ENCODE assay signal across 9 mouse cellular contexts in the genomic region with DNA sequence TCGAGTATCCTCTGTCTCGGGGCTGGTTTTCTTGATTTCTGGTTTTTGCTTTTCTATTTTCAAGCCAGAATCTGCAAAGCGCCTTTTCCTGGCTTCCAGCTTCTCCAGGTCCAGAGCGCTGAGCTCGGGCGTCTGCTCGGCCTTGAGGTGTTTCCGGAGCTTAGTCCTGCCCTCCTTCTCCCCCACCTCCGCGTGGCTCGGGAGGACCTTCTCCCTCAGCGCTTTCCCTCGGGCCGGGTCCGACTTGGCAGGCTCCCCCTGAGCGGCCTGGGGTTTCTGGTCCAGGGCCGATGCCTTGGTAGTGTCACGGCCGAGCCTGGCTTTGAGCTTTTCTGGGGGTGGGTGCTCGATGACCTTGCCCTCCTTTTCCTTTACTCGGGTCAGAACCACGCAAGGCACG. TPM values are rescaled to one million over a fixed set of nuclear protein-coding genes. Genes with fewer than 3 reads are reported as not detected.
A peak's percentile ranks its signal among the peaks of the same experiment; 100 is the strongest.
DNase-seq lines count a peak whose midpoint lies in the region; ATAC-seq lines count a peak whose summit lies in the region.
"Had no signal": no experiment of that assay in that cellular context is flagged by ENCODE, and none has a peak within 500 bp of the region (broad histone marks: within the 10 kb centered on the region; RNA-seq: fewer than 3 reads in every experiment).

No protein-coding gene starts in this region.

- no peaks in the 10 kb centered on the region for H3K9me3 ChIP-seq in embryonic facial prominence, embryonic 12.5 days
- H3K9me3 ChIP-seq in embryonic facial prominence, embryonic 10.5 days: no peaks in the 10 kb centered on the region
- no peaks in the 10 kb centered on the region for H3K9me3 ChIP-seq in embryonic facial prominence, embryonic 13.5 days
- H3K9me3 ChIP-seq in neural tube, embryonic 15.5 days (replicated peaks): no peaks in the 10 kb centered on the region
- H3K9me3 ChIP-seq: midbrain, embryonic 12.5 days had no signal

- peaks cover 96% of the 10 kb centered on the region for H3K36me3 ChIP-seq in embryonic facial prominence, embryonic 12.5 days
- peaks cover 100% of the 10 kb centered on the region for H3K36me3 ChIP-seq in embryonic facial prominence, embryonic 10.5 days (replicated peaks)
- H3K36me3 ChIP-seq in embryonic facial prominence, embryonic 13.5 days: peaks cover 95% of the 10 kb centered on the region
- H3K36me3 ChIP-seq in neural tube, embryonic 15.5 days: peaks cover 96% of the 10 kb centered on the region

- WGBS in embryonic facial prominence, embryonic 12.5 days: 89% methylated on average over 23 of the region's 23 CpGs
- 91% methylated on average over 23 of the region's 23 CpGs for WGBS in embryonic facial prominence, embryonic 10.5 days
- WGBS in embryonic facial prominence, embryonic 13.5 days: 87% methylated on average over 23 of the region's 23 CpGs
- WGBS in neural tube, embryonic 15.5 days: 87% methylated on average over 23 of the region's 23 CpGs

- no peak overlapping the region for H3K4me2 ChIP-seq in embryonic facial prominence, embryonic 12.5 days (replicated peaks)
- H3K4me2 ChIP-seq in embryonic facial prominence, embryonic 13.5 days: no peak overlapping the region
- H3K4me2 ChIP-seq in neural tube, embryonic 15.5 days: no peak overlapping the region
- H3K4me2 ChIP-seq: midbrain, embryonic 12.5 days had no signal

- no peaks in the 10 kb centered on the region for H3K4me1 ChIP-seq in embryonic facial prominence, embryonic 12.5 days
- H3K4me1 ChIP-seq in embryonic facial prominence, embryonic 10.5 days: no peaks in the 10 kb centered on the region
- H3K4me1 ChIP-seq in embryonic facial prominence, embryonic 13.5 days: no peaks in the 10 kb centered on the region
- H3K4me1 ChIP-seq in neural tube, embryonic 15.5 days: peaks cover 12% of the 10 kb centered on the region; the same call in 1 of the 2 replicates
- H3K4me1 ChIP-seq: midbrain, embryonic 12.5 days had no signal

- H3K27me3 ChIP-seq in embryonic facial prominence, embryonic 12.5 days: no peaks in the 10 kb centered on the region
- no peaks in the 10 kb centered on the region for H3K27me3 ChIP-seq in embryonic facial prominence, embryonic 10.5 days (replicated peaks; ENCODE audit: low read depth, poor library complexity, severe bottlenecking)
- H3K27me3 ChIP-seq in embryonic facial prominence, embryonic 13.5 days: no peaks in the 10 kb centered on the region
- no peaks in the 10 kb centered on the region for H3K27me3 ChIP-seq in neural tube, embryonic 15.5 days (replicated peaks)
- H3K27me3 ChIP-seq: midbrain, embryonic 12.5 days had no signal

- 0 out of 2 replicates have a peak overlapping the region, but pooled peaks have one; percentile 14 for H3K27ac ChIP-seq in embryonic facial prominence, embryonic 12.5 days
- no peak overlapping the region for H3K27ac ChIP-seq in embryonic facial prominence, embryonic 10.5 days (replicated peaks)
- peak overlapping the region; percentile 66; the same call in 1 of the 2 replicates for H3K27ac ChIP-seq in embryonic facial prominence, embryonic 13.5 days
- H3K27ac ChIP-seq in neural tube, embryonic 15.5 days (replicated peaks): peak overlapping the region; percentile 76
- H3K27ac ChIP-seq: midbrain, embryonic 12.5 days had no signal

- ATAC-seq in embryonic facial prominence, embryonic 12.5 days (ENCODE audit: insufficient number of reproducible peaks, insufficient read depth, low FRiP score, low TSS enrichment): no peak
- no peak for ATAC-seq in embryonic facial prominence, embryonic 13.5 days (ENCODE audit: insufficient number of reproducible peaks, insufficient read depth, low FRiP score, low TSS enrichment, low read depth)
- ATAC-seq in neural tube, embryonic 15.5 days (ENCODE audit: low FRiP score): no peak

- H3K9ac ChIP-seq in embryonic facial prominence, embryonic 12.5 days: no peak overlapping the region
- H3K9ac ChIP-seq in embryonic facial prominence, embryonic 13.5 days: no peak overlapping the region
- H3K9ac ChIP-seq in neural tube, embryonic 15.5 days (replicated peaks): no peak overlapping the region
- H3K9ac ChIP-seq: midbrain, embryonic 12.5 days had no signal

- DNase-seq in embryonic facial prominence, embryonic 10.5 days (ENCODE audit: low spot score): no peak
- DNase-seq in lung, postnatal 10 days: peak; percentile 32
- no peak for DNase-seq in lung, postnatal 36 days
- no peak for DNase-seq in yolk sac, embryonic 10.5 days (ENCODE audit: low spot score)
- no peak for DNase-seq in gastrocnemius, postnatal 25 days

- no peak overlapping the region for H3K4me3 ChIP-seq in embryonic facial prominence, embryonic 12.5 days
- H3K4me3 ChIP-seq in embryonic facial prominence, embryonic 10.5 days: no peak overlapping the region
- no peak overlapping the region for H3K4me3 ChIP-seq in embryonic facial prominence, embryonic 13.5 days
- no peak overlapping the region for H3K4me3 ChIP-seq in neural tube, embryonic 15.5 days (replicated peaks)
- H3K4me3 ChIP-seq: midbrain, embryonic 12.5 days had no signal

RNA-seq across cellular contexts. Expression of a gene that starts 33.8 kb away (rescaled TPM):
- polyA plus RNA-seq in embryonic facial prominence, embryonic 12.5 days (2016; fragmentation: Nextera tagmentation; extraction: Ambion mirVana): 54.4 and 56.5 TPM in 2 replicates
- 59.6 and 62.3 TPM in 2 replicates for polyA plus RNA-seq in embryonic facial prominence, embryonic 10.5 days (2016; fragmentation: Nextera tagmentation; extraction: Ambion mirVana)
- 43.4 and 43.8 TPM in 2 replicates for polyA plus RNA-seq in embryonic facial prominence, embryonic 13.5 days (2015; fragmentation: Nextera tagmentation; extraction: Ambion mirVana)
- polyA plus RNA-seq in neural tube, embryonic 15.5 days (2015; fragmentation: Nextera tagmentation; extraction: Ambion mirVana): 34.8 and 34.9 TPM in 2 replicates
- 10 to 100 TPM; 24.7 to 25.5 TPM for total RNA-seq in gastrocnemius, postnatal 25 days (2021)

RNA-seq across cellular contexts. Expression of a gene that starts 42.3 kb away (rescaled TPM):
- not detected in 2 replicates for polyA plus RNA-seq in embryonic facial prominence, embryonic 12.5 days (2016; fragmentation: Nextera tagmentation; extraction: Ambion mirVana)
- polyA plus RNA-seq in embryonic facial prominence, embryonic 10.5 days (2016; fragmentation: Nextera tagmentation; extraction: Ambion mirVana): not detected in 2 replicates
- not detected in 2 replicates for polyA plus RNA-seq in embryonic facial prominence, embryonic 13.5 days (2015; fragmentation: Nextera tagmentation; extraction: Ambion mirVana)
- polyA plus RNA-seq in neural tube, embryonic 15.5 days (2015; fragmentation: Nextera tagmentation; extraction: Ambion mirVana): 0.27 and 0.58 TPM in 2 replicates
- total RNA-seq in gastrocnemius, postnatal 25 days (2021): 1 to 10 TPM in 1 of 2 experiments, under 1 TPM in 1; 0.91 to 1.0 TPM

RNA-seq across cellular contexts. Expression of a gene that starts 57.6 kb away (rescaled TPM):
- polyA plus RNA-seq in embryonic facial prominence, embryonic 12.5 days (2016; fragmentation: Nextera tagmentation; extraction: Ambion mirVana): not detected in 2 replicates
- polyA plus RNA-seq in embryonic facial prominence, embryonic 10.5 days (2016; fragmentation: Nextera tagmentation; extraction: Ambion mirVana): 0.15 TPM in 1 of 2 replicates, not detected in the other
- polyA plus RNA-seq in embryonic facial prominence, embryonic 13.5 days (2015; fragmentation: Nextera tagmentation; extraction: Ambion mirVana): 0.63 TPM in 1 of 2 replicates, not detected in the other
- 0.31 and 1.0 TPM in 2 replicates for polyA plus RNA-seq in neural tube, embryonic 15.5 days (2015; fragmentation: Nextera tagmentation; extraction: Ambion mirVana)
- 1,000 to 10,000 TPM in 1 of 2 experiments, 100 to 1,000 TPM in 1; 347 to 1,168 TPM for total RNA-seq in gastrocnemius, postnatal 25 days (2021)
